Mouse (Mus musculus) liver, embryonic 13.5 days (tissue): ENCODE measurements around the gene Ormdl3. TPM values are rescaled to one million over a fixed set of nuclear protein-coding genes. Genes with fewer than 3 reads are reported as not detected.

Experiments
- ATAC-seq: fragments of 200-750 bp; cut with Nextera tagmentation; 2 replicates; pipeline ENCODE4 v1.8.0; 2017; ENCODE audit warnings: low read depth, mild to moderate bottlenecking, moderate number of reproducible peaks, moderate library complexity
- DNase-seq: peaks from one replicate; pipeline ENCODE4 v3.0.0; 2022
- H3K27ac ChIP-seq: fragments of 300-500 bp; sonication (generic); 2 replicates; pipeline ENCODE4 v1.5.1; 2015; ENCODE audit warnings: moderate library complexity, mild to moderate bottlenecking, inconsistent platforms
- H3K27me3 ChIP-seq: fragments of 300-500 bp; sonication (generic); 2 replicates; pipeline ENCODE4 v1.6.1; 2015; ENCODE audit warnings: mild to moderate bottlenecking, inconsistent platforms
- H3K36me3 ChIP-seq: fragments of 300-500 bp; sonication (generic); 2 replicates; pipeline ENCODE4 v1.6.1; 2015; ENCODE audit warnings: mild to moderate bottlenecking, inconsistent platforms
- H3K4me1 ChIP-seq: fragments of 300-500 bp; sonication (generic); replicated peaks from 2 replicates; pipeline ENCODE4 v1.6.1; 2015; ENCODE audit warnings: inconsistent platforms
- H3K4me2 ChIP-seq: fragments of 300-500 bp; sonication (generic); 2 replicates; pipeline ENCODE4 v1.6.1; 2015; ENCODE audit warnings: inconsistent platforms, mild to moderate bottlenecking, moderate library complexity
- H3K4me3 ChIP-seq: fragments of 300-500 bp; sonication (generic); replicated peaks from 2 replicates; pipeline ENCODE4 v1.5.1; 2015; ENCODE audit warnings: mild to moderate bottlenecking, inconsistent platforms
- H3K9ac ChIP-seq: fragments of 300-500 bp; sonication (generic); 2 replicates; pipeline ENCODE4 v1.6.1; 2015; ENCODE audit warnings: mild to moderate bottlenecking, inconsistent platforms
- H3K9me3 ChIP-seq: fragments of 300-500 bp; sonication (generic); replicated peaks from 2 replicates; pipeline ENCODE4 v1.6.1; 2016; ENCODE audit warnings: inconsistent platforms
- WGBS: fragments of 180-500 bp; shearing (Covaris S2); methylation state at CpG from one replicate; pipeline ENCODE4 v1.1.7; 2015; ENCODE audit not compliant: insufficient replicate concordance; 5-methylcytosine and 5-hydroxymethylcytosine counted together
- polyA plus RNA-seq: library from polyadenylated mRNA; unstranded; fragments of >200 nt; fragmentation: Nextera tagmentation; extraction: Ambion mirVana; gene quantifications from 2 replicates; pipeline ENCODE4 v1.2.1, GENCODE M21; 2015

Gene Ormdl3
- polyA plus RNA-seq, 1 experiment from 2014 or later: 41.7 TPM

GRCm38 (mm10) chr11:98602090-98602690 lies 15.0 kb upstream of the Ormdl3 start:
- peaks cover 16% of the 10 kb centered on the region for H3K4me1 ChIP-seq
- peak overlapping the region; percentile 56 for H3K4me2 ChIP-seq
- WGBS: 1% methylated on average over 20 of the region's 20 CpGs
- H3K4me3 ChIP-seq: peak overlapping the region; percentile 32
- H3K27me3 ChIP-seq: peaks cover 67% of the 10 kb centered on the region
- peak; percentile 44; the same call in 1 of the 2 replicates for ATAC-seq
- DNase-seq: peak; percentile 68
- H3K36me3 ChIP-seq: no peaks in the 10 kb centered on the region
- no peak overlapping the region for H3K9ac ChIP-seq
- H3K9me3 ChIP-seq: no peaks in the 10 kb centered on the region
- no peak overlapping the region for H3K27ac ChIP-seq

- H3K4me1 ChIP-seq: peaks cover 18% of the 10 kb centered on the region
- H3K36me3 ChIP-seq: no peaks in the 10 kb centered on the region
- DNase-seq: no peak
- H3K9me3 ChIP-seq: no peaks in the 10 kb centered on the region
- no peak overlapping the region for H3K4me2 ChIP-seq
- peaks cover 55% of the 10 kb centered on the region for H3K27me3 ChIP-seq
- H3K4me3 ChIP-seq: no peak overlapping the region
- no peak overlapping the region for H3K27ac ChIP-seq
- no peak overlapping the region for H3K9ac ChIP-seq
- no peak for ATAC-seq
- 23% methylated on average over 18 of the region's 18 CpGs for WGBS
Measured at GRCm38 (mm10) chr11:98599291-98599690, 12.1 kb upstream of the Ormdl3 start.

DNA sequence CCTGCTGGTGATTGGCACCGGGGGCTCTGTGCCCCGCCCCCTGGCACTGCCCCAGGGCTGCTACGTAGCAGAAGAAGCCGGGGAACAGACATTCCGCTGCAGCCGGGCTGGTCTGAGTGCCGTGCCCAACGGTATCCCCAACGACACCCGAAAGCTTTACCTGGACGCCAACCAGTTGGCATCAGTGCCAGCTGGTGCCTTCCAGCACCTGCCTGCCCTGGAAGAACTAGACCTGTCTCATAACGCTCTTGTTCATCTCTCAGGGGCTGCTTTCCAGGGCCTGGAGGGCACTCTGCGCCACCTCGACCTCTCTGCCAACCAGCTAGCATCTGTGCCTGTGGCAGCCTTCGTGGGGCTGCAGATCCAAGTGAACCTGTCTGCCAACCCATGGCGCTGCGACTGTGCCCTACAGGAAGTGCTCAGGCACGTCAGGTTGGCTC lies 11.7 kb upstream of the Ormdl3 start:
- DNase-seq: no peak
- Histone ChIP-seq H3K27ac (no peak overlapping the region), H3K9ac (no peak overlapping the region), H3K27me3 (peaks cover 55% of the 10 kb centered on the region), H3K9me3 (no peaks in the 10 kb centered on the region), H3K4me2 (no peak overlapping the region), H3K4me3 (no peak overlapping the region), H3K4me1 (peaks cover 18% of the 10 kb centered on the region), H3K36me3 (no peaks in the 10 kb centered on the region)
- no peak for ATAC-seq
- 56% methylated on average over 18 of the region's 18 CpGs for WGBS

DNA sequence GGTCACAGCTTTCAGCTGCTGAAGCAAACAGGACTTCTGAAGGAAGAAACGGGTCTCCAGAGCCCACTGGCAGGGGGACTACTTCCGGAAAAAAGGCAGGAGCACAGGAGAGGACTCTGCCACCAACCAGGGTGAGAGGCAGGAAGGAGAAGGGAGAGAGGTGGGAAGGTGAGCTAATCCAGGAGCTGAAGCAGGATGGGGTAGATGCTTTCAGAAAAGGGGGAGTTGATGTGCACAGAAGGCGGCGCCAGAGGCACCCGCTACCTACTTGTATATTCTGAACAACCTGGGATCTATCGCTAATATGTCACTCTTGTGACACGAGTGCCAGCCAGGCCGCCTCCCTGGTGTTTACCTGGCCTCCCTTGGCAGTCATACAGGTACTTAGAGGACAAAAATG lies 10.8 kb upstream of the Ormdl3 start, which contains the start of gene Lrrc3c:
Lrrc3c (plus strand) TSS at position 301 of the 400 bp plus-strand sequence.
- 73% methylated on average over 8 of the region's 8 CpGs for WGBS
- H3K9me3 ChIP-seq: no peaks in the 10 kb centered on the region
- peaks cover 52% of the 10 kb centered on the region for H3K27me3 ChIP-seq
- no peak for ATAC-seq
- H3K27ac ChIP-seq: peak within 1 kb of the TSS; percentile 16; the same call in 1 of the 2 replicates
- H3K4me2 ChIP-seq: no peak within 1 kb of the TSS
- peaks cover 22% of the 10 kb centered on the region for H3K4me1 ChIP-seq
- DNase-seq: no peak
- H3K9ac ChIP-seq: no peak within 1 kb of the TSS
- H3K36me3 ChIP-seq: no peaks in the 10 kb centered on the region
- H3K4me3 ChIP-seq: no peak within 1 kb of the TSS

- 24% methylated on average over 6 of the region's 6 CpGs for WGBS
- peaks cover 27% of the 10 kb centered on the region for H3K4me1 ChIP-seq
- peak; percentile 65 for DNase-seq
- H3K4me3 ChIP-seq: no peak overlapping the region
- no peaks in the 10 kb centered on the region for H3K36me3 ChIP-seq
- no peaks in the 10 kb centered on the region for H3K9me3 ChIP-seq
- no peak overlapping the region for H3K4me2 ChIP-seq
- H3K27ac ChIP-seq: peak overlapping the region; percentile 16; the same call in 1 of the 2 replicates
- H3K27me3 ChIP-seq: peaks cover 55% of the 10 kb centered on the region
- H3K9ac ChIP-seq: no peak overlapping the region
- ATAC-seq: peak; percentile 63
Measured at GRCm38 (mm10) chr11:98597363-98597762, 10.2 kb upstream of the Ormdl3 start.

DNA sequence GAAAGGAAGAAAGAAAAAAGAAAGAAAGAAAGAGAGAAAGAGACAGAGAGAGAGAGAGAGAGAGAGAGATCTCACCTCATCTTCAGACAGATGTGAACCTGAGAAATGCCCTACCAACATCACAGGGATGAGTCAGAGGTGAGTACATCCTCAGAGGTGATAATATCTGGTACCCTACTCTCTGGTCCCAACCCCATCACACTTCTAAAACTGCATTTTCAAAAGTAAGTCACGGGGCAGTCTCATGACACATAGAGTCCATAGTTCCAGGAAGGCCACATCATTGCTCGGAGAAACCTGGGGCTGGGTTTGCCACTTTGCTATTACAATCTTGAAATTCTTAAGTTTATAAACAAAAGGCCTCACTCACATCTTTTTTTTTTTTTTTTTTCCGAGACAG lies 8.8 kb upstream of the Ormdl3 start:
- H3K36me3 ChIP-seq: no peaks in the 10 kb centered on the region
- DNase-seq (no peak), ATAC-seq (no peak)
- no peaks in the 10 kb centered on the region for H3K9me3 ChIP-seq
- no peak overlapping the region for H3K9ac ChIP-seq
- no peak overlapping the region for H3K4me2 ChIP-seq
- no peak overlapping the region for H3K4me3 ChIP-seq
- 66% methylated on average over 3 of the region's 3 CpGs for WGBS
- peaks cover 25% of the 10 kb centered on the region for H3K4me1 ChIP-seq
- no peak overlapping the region for H3K27ac ChIP-seq
- peaks cover 47% of the 10 kb centered on the region for H3K27me3 ChIP-seq

GRCm38 (mm10) chr11:98595473-98595872 lies 8.3 kb upstream of the Ormdl3 start:
- DNase-seq (no peak), ATAC-seq (no peak)
- WGBS: 58% methylated on average over 10 of the region's 10 CpGs
- Histone ChIP-seq H3K4me2 (no peak overlapping the region), H3K36me3 (no peaks in the 10 kb centered on the region), H3K4me1 (peaks cover 25% of the 10 kb centered on the region), H3K4me3 (no peak overlapping the region), H3K27ac (no peak overlapping the region), H3K9me3 (no peaks in the 10 kb centered on the region), H3K27me3 (peaks cover 42% of the 10 kb centered on the region), H3K9ac (no peak overlapping the region)

GRCm38 (mm10) chr11:98595021-98595420 lies 7.9 kb upstream of the Ormdl3 start:
- Histone ChIP-seq H3K27ac (no peak overlapping the region), H3K4me2 (no peak overlapping the region), H3K27me3 (peaks cover 37% of the 10 kb centered on the region), H3K36me3 (no peaks in the 10 kb centered on the region), H3K4me3 (no peak overlapping the region), H3K9ac (no peak overlapping the region), H3K9me3 (no peaks in the 10 kb centered on the region), H3K4me1 (peaks cover 25% of the 10 kb centered on the region)
- WGBS: 50% methylated on average over 6 of the region's 6 CpGs
- DNase-seq (no peak), ATAC-seq (no peak)

DNA sequence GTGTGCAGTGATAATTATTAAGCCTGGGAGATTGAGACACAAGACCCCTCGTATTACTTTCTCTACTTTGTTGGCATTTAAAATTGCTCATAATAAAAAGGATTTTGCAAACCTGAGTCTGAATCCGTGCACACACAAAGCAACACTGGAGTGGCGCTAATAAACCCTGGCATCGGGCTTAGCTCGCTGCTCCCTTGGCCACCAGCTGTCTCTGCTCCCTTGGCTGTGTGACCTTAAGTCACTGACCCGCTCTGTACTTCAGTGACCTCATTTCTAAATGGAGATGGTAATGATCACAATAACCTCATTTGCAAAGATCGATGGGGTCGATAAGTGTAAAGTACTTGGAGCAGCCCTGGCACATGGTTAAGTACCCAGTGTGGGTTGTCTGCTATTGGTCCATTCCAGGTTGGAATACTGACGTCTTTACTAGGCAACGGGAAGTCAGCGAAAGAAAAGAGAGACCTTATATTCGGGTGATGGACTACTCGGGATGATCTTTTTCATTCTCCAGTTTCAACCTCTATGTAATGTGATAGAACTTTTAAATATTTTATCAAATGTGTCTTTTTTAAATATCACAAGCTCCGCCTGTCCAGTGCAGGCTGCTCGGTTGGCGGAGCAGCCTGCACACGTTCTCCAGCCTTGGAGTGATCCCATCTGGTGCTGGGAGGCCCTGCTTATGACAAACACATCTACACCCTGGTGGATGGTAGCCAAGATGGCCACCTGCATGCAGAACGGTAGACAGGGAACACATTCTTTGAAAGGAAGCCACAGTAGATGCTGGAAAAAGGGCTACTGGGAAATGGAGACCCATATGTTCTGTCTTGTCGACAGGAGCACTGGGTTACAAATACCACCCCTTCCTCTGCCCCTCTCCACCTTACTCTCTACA lies 3.6 kb upstream of the Ormdl3 start:
- peaks cover 51% of the 10 kb centered on the region for H3K4me1 ChIP-seq

GRCm38 (mm10) chr11:98589306-98589705 lies 2.1 kb upstream of the Ormdl3 start:
- ATAC-seq: no peak
- H3K36me3 ChIP-seq: no peaks in the 10 kb centered on the region
- peaks cover 66% of the 10 kb centered on the region for H3K4me1 ChIP-seq
- peak overlapping the region; percentile 100 for H3K27ac ChIP-seq
- no peaks in the 10 kb centered on the region for H3K9me3 ChIP-seq
- H3K4me2 ChIP-seq: peak overlapping the region; percentile 85
- H3K4me3 ChIP-seq: no peak overlapping the region
- no peak for DNase-seq
- peak overlapping the region; percentile 94; the same call in 1 of the 2 replicates for H3K9ac ChIP-seq
- WGBS: 55% methylated on average over 8 of the region's 8 CpGs
- peaks cover 12% of the 10 kb centered on the region; the same call in 1 of the 2 replicates for H3K27me3 ChIP-seq

More for the DNA sequence above, 3.6 kb upstream of the Ormdl3 start:
- 78% methylated on average over 19 of the region's 19 CpGs for WGBS
- no peaks in the 10 kb centered on the region for H3K36me3 ChIP-seq
- no peak overlapping the region for H3K27ac ChIP-seq
- no peaks in the 10 kb centered on the region for H3K9me3 ChIP-seq
- no peak overlapping the region for H3K4me2 ChIP-seq
- no peak for ATAC-seq
- no peak overlapping the region for H3K9ac ChIP-seq
- peaks cover 12% of the 10 kb centered on the region; the same call in 1 of the 2 replicates for H3K27me3 ChIP-seq
- DNase-seq: no peak
- H3K4me3 ChIP-seq: no peak overlapping the region

DNA sequence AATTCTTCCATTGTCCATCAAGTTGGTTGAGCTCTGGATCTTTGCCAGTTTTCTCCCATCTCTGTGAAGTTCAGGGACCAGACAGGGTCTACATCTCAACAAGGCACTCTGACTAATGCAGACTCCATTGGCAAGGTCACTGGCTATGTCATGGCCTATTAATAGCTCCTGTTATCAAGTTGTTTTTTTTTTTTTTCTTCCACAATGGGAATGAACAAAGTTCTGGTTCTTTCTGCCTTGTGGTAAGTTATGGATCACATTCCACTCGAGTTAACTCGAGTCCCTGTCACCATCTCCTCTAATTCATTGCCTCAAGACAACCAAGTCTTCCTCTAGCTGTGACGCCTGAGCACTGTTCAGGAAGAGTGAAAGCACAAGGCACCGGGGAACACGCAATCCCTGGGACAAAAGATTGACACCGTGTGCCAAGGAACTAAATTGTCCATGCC lies 1.7 kb upstream of the Ormdl3 start:
- Histone ChIP-seq H3K9ac (peak overlapping the region; percentile 94), H3K27ac (peak overlapping the region; percentile 100), H3K4me1 (peaks cover 70% of the 10 kb centered on the region), H3K4me2 (peak overlapping the region; percentile 85), H3K4me3 (peak overlapping the region; percentile 90), H3K27me3 (peaks cover 12% of the 10 kb centered on the region; the same call in 1 of the 2 replicates), H3K9me3 (no peaks in the 10 kb centered on the region), H3K36me3 (no peaks in the 10 kb centered on the region)
- whole genome bisulfite sequencing: 54% methylated on average over 6 of the region's 6 CpGs
- ATAC-seq (no peak), DNase-seq (no peak)
